10 mouse cellular contexts compared by ENCODE assay signal in the genomic region with DNA sequence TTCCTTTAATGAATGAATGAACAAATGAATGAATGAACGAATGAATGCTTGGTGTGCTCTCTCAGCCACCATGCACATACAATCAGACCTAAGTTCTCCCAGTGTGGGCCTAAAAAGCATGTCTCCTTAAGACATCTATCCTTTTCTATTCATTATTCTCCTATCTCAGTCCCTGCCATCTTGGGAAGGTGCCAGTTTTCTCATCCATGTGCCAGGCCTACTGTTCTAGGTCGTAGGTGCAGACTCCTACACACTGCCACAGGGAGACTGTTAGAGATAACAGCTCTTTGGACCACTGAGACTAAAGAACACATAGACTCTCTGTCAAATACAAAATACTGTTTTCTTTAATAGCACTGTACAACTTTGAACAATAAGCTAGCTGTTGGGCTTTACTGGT.
"Had no signal": no experiment of that assay in that cellular context is flagged by ENCODE, and none has a peak within 500 bp of the region (broad histone marks: within the 10 kb centered on the region; RNA-seq: fewer than 3 reads in every experiment).

No protein-coding gene starts in this region.

- ATAC-seq: lung, postnatal 0 days; midbrain, embryonic 13.5 days; midbrain, embryonic 15.5 days had no signal

- DNase-seq: lung, adult 2 months; lung, postnatal 14 days; lung, postnatal 36 days; right cerebral cortex, postnatal 14 days; thymus, adult 2 months; thymus, postnatal 25 days; thymus, postnatal 4 days had no signal
